Mouse (Mus musculus) v-Abl transformed pro-B cells (cell line): Measurements from ENCODE around the gene Rbfox3.

Experiments
- in situ Hi-C, 2 experiments: fragments of 400-800 bp; cut with MboI; formaldehyde crosslinking; loops; one replicate each; pipeline ENCODE4 v1.15.1; 2025; ENCODE audit not compliant: unreplicated experiment in 2 of 2

The Rbfox3 gene

GRCm38 (mm10) chr11:118885135-118885534, 26.3 kb downstream of the Rbfox3 start:
- in situ Hi-C loops, result no loop called here

- in situ Hi-C loops, result no loop called here
Observed at GRCm38 (mm10) chr11:118883143-118883542, 28.3 kb downstream of the Rbfox3 start.

- in situ Hi-C loops, result no loop called here
Observed at GRCm38 (mm10) chr11:118881786-118882495, 29.5 kb downstream of the Rbfox3 start.

GRCm38 (mm10) chr11:118879466-118880150, 31.8 kb downstream of the Rbfox3 start:
- in situ Hi-C loops, result no loop called here

GRCm38 (mm10) chr11:118878605-118879245, 32.7 kb downstream of the Rbfox3 start:
- in situ Hi-C loops, result no loop called here

GRCm38 (mm10) chr11:118875243-118875897, 36.0 kb downstream of the Rbfox3 start:
- in situ Hi-C loops, result no loop called here

GRCm38 (mm10) chr11:118874487-118875095, 36.8 kb downstream of the Rbfox3 start:
- in situ Hi-C loops, result no loop called here

GRCm38 (mm10) chr11:118874022-118874421, 37.4 kb downstream of the Rbfox3 start:
- in situ Hi-C loops, result no loop called here

GRCm38 (mm10) chr11:118871527-118871926, 39.9 kb downstream of the Rbfox3 start:
- in situ Hi-C loops, result no loop called here

GRCm38 (mm10) chr11:118863360-118863759, 48.0 kb downstream of the Rbfox3 start:
- in situ Hi-C loops, result no loop called here

GRCm38 (mm10) chr11:118861801-118862431, 49.5 kb downstream of the Rbfox3 start:
- in situ Hi-C loops, result no loop called here

GRCm38 (mm10) chr11:118861246-118861645, 50.2 kb downstream of the Rbfox3 start:
- in situ Hi-C loops, result no loop called here

GRCm38 (mm10) chr11:118860812-118861211, 50.6 kb downstream of the Rbfox3 start:
- in situ Hi-C loops, result no loop called here

GRCm38 (mm10) chr11:118859839-118860238, 51.6 kb downstream of the Rbfox3 start:
- in situ Hi-C loops, result no loop called here

- in situ Hi-C loops, result no loop called here
Observed at GRCm38 (mm10) chr11:118858305-118858704, 53.1 kb downstream of the Rbfox3 start.

GRCm38 (mm10) chr11:118851391-118851790, 60.0 kb downstream of the Rbfox3 start:
- in situ Hi-C loops, result no loop called here

- in situ Hi-C loops, result no loop called here
Observed at GRCm38 (mm10) chr11:118847986-118848385, 63.4 kb downstream of the Rbfox3 start.

GRCm38 (mm10) chr11:118840992-118841391, 70.4 kb downstream of the Rbfox3 start:
- in situ Hi-C loops, result no loop called here

GRCm38 (mm10) chr11:118838167-118838566, 73.2 kb downstream of the Rbfox3 start:
- in situ Hi-C loops, result no loop called here

- in situ Hi-C loops, result no loop called here
Observed at GRCm38 (mm10) chr11:118836889-118837288, 74.5 kb downstream of the Rbfox3 start.
